Mouse (Mus musculus): ENCODE data around the gene 4930539E08Rik.
A peak's percentile ranks its signal among the peaks of the same experiment; 100 is the strongest.

4930539E08Rik gene

DNA sequence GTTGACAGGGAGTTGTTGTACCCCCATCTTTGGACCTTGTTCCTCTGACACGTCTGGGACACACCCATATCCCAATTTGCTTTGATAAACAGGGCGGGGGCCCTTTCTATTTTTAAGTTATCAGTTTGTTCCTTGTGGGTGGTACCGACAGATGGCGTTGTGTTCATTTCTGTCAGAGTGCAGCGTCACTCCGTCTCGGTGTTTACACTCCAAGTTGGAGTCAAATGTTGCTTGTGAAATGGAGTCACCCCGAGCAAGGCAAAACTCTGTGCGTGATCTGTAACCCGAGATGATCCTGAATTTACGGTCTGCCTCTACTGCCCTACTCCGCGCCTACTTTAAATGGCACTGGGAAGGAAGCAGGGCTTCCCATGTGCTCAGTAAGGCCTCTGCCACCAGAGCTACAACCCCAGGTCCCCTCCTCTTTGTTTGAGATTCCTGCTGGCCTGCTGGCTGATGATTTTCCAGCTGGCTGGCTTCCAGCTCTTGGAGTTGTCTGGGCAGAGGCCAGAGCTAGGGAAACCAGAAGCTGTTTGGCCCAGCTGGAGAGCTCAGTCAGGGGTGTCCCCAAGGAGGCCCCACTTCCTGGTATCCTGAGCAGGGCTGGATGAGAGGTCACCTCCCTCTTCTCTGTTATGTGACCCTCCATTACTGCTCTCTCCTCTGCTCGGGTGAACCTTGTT, 15.4 kb upstream of the 4930539E08Rik start:
- peak; percentile 62 for DNase-seq (ENCODE audit: extremely low spot score)

DNA sequence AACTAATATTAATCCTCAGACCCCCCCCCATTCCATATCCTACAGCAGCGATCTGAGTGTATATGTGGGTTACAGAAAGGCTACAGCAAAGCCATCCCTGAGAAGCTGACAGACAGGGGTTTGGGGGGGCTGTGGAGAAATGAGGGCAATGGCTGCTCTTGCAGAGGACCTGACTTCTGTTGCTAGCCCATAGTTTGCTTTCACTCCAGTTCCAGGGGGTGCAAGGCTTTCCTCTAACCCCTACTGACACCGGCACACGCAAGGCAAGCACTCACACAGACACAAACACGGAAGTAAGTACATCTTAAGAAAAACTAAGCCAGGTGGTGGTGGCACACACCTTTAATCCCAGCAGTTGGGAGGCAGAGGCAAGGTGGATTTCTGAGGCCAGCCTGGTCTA, 14.2 kb upstream of the 4930539E08Rik start:
- DNase-seq (ENCODE audit: extremely low spot score): no peak

DNA sequence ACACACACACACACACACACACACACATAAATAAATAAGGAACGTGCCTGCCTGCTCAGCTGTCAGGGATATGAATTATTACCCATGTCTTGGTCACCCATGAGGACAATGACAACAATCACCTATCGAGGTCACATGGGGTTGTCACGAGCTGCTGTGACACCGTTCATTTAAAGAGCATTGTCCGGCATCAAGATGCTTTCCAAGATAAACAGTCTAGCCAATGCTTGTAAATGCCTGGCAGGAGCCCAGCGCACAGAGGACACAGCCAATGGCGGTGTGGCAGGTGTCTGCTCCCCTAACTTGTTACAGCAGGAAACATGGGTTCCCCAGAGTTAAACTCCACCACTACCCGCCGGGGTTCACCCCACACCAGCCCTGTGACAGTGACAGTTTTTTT, 12.9 kb upstream of the 4930539E08Rik start:
- no peak for DNase-seq (ENCODE audit: extremely low spot score)

DNA sequence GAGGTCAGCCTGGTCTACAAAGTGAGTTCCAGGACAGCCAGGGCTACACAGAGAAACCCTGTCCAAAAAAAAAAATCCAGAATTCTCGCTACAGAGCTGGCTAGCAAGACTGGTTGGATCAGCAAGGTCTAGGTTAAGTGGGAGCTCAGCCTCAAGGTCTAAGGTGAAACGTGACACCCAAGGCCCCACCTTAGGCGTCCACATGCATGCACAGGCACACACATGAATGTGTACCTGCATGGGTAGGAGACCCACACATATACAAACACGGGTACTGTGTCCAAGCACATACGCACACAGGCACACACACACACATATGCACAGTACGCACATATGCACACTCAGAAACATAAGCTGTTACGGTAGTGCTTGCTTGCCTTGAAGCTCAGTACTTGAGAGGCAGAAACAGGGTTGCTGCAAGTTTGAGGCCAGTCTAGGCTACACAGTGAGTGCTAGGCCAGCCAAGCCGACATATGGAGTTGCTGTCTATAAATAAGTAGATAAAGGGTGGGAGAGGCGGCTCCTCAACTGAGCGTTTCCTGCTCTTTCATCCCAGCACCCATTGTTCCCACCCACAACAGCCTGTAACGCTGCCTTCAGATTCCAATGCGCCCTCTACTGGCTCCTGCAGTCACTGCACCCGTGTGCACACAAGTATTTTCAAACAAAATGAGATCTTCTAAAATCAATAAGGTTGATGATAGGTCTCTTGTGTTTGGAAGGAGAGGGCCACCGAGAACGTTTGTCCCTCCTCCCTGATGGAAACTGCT, 11.9 kb upstream of the 4930539E08Rik start:
- DNase-seq (ENCODE audit: extremely low spot score): peak; percentile 48

DNA sequence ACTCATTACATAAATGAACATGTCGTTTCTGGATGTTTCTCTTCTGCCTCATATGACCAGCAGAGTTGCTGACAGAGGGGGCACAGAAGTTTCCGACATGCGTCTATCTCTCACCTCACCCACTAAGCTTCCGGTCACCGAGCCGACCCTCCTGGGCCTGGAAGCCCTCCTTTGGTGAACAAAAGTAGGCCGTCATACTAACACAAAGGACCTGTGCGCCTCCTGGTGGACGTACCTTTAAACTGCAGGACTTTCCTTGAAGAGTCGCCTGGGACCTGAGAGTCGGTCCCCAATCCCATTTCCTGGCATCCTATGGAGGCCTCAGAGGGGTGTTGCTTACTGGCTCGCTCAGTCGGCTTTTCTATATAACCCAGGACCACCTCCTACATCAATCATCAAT, 11.3 kb upstream of the 4930539E08Rik start:
- DNase-seq (ENCODE audit: extremely low spot score): peak; percentile 82

DNA sequence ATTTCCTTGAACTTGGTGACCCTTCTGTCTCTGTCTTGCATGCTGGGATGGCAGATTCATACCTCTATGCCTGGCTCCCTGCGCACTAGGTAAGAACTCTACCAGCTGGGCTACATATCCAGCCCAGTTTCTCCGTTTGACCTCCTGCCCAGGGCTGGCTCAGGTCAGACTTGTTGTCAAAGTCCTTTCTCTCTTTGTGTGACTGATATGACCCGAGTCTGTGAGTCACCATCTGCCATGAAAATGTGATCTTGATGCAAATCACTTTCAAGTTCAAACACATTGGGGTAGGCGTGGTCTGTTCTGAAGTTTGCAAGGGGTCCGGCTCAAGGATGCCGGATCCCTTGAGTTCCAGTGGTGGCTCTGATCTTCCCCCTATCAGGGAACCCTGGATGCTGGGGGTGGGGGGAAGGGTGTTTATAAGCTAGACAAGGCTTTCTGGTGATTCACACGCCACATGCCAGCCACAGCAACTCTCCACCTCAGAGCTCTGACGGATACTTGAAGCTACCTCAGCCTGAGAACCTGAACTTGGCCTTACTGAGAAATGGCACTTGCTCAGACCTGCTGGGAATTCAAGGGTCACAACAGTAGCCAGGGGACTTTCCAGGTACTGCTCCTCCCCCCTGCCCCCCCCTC, 10.0 kb upstream of the 4930539E08Rik start:
- no peak for DNase-seq (ENCODE audit: extremely low spot score)

DNA sequence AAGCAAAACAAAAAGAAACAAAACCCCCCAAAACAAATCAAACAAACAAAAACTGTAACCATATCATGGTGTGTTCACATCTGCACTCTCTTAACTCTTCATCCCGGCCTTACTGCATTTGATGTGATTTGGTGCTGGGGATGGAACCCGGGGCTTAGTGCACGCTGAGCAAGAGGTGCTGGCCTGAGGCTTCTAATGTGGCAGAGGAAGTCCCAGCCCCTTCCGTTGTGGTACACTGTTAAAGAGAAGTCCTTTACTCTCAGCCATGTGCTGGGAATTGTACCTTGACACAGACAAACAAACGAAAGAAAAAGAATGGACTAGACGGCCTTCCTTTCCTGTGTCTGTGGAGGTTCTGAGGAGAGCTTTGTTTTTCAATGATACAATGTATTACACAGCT, 7.0 kb upstream of the 4930539E08Rik start:
- DNase-seq (ENCODE audit: extremely low spot score): no peak

DNA sequence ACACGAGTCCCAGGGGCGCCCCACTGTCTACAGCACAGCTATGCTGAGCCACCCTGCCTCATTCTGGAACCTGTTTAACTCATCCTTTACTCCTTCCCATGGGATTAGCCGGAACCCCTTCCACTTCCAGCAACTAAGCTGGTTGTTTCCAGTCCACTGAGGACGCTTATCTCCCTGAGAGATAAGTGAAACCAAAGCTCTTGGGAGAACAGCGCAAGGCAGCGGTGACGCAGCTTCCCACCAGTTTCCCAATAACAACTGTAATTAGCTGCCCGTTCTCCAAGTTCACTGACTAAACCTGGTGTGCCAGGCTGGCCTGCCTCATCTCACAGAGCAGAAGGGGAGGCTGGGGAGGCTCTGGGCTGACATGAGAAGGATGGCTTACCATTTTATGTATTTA, 6.0 kb upstream of the 4930539E08Rik start:
- DNase-seq (ENCODE audit: extremely low spot score): no peak

DNA sequence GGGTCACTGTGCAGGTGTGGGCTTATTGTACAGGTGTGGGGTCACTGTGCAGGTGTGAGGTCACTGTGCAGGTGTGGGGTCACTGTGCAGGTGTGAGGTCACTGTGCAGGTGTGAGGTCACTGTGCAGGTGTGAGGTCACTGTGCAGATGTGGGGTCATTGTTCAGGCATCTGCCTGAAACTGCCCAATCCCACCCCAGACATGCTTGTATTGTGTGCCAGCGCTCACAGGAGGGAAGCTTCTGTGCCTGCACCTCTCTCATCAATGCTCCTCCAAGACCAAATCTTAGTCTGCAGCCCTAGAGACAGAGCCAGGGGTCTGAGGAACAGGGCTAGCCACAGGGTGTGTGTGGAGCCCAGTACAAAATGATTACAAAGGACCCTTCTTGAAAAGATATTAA, 1.4 kb upstream of the 4930539E08Rik start:
- DNase-seq (ENCODE audit: extremely low spot score): no peak

DNA sequence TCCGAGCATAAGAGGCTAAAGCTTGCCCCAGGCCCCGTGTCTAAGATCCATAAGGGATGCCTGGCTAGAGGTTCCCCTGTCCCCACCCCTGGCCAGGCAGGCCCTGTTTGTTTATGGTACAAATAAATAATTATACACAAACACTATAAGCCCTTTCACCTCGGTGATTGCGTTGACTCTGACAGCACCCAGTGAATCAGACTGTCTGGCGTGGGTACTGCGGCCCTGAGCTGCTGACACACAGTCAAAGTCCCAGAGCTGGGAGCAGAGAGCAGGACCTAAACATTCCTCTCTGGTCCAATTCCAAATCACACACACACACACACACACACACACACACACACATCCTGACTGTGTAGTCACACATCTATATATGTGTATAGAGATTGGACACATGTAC, 1.2 kb downstream of the 4930539E08Rik start:
- DNase-seq (ENCODE audit: extremely low spot score): no peak

DNA sequence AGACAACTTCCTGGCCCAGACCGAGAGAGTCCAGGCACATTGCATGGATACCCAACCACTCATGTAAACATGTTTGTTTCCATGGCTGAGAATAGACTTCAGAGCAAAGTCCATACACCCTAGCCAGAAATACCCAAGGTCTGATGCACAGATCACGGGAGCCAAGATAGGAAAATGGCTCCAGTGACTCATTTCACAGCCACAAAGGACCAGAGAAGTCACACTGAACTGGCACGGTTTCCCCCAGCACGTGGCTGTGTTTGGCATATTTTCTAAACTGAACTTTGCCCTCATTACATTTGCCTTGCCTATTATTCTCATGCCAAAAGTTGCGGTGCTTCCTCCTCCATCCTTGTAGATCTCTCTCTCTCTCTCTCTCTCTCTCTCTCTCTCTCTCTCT, 1.9 kb downstream of the 4930539E08Rik start:
- no peak for DNase-seq (ENCODE audit: extremely low spot score)

DNA sequence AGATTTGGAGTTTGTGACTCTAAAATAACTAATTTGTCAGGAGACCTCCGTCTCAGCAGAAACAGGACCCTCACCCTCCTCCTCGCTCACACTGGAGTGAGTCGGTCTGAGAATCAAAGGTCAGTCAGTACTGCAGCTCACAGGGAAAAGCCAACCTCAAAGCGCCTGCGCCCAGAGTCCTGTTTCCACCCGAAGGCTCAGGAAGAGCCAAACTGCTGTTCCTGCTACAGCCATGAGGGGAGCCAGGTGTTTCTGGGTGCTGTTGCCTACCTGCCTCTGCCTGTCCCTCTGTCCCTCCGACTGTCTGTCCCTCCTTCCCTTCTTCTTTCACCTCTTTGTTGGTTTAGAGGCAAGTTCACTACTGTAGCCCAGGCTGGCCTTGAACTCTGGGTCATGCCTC, 5.0 kb downstream of the 4930539E08Rik start:
- no peak for DNase-seq (ENCODE audit: extremely low spot score)

DNA sequence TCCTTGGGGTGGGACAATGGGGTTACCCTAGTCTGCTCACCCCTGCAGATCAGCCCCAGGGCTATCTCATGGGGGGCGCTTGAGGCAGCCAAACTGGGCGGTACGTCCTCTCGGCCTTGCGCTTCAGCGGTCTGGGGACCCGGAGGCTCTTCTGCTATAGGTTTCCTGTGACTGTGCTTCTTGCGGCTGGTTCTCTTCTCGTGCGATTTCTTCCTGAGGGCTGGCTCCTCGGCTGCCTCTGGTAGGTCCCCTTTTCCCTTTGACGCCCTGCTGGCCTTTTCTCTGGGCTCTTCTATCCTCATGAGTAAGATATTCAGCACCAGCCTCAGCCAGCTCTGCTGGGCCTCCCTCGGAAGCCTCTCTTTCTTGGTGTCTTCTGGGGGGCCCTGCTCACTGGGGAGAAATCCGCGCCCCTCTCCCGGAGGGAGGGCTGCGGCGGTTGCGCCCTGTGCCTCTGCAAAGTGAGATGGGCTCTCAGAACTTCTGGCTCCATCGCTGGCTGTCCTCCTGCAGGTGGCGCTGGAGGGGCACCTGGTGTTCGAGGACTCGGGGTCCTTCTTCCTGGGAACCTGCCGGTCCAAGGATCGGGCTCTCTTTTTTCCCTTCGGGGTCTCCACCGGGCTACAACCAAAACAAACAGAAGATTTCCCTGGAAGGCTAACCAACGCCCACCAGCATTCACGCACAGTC, 5.7 kb downstream of the 4930539E08Rik start:
- peak; percentile 75 for DNase-seq (ENCODE audit: extremely low spot score)

DNA sequence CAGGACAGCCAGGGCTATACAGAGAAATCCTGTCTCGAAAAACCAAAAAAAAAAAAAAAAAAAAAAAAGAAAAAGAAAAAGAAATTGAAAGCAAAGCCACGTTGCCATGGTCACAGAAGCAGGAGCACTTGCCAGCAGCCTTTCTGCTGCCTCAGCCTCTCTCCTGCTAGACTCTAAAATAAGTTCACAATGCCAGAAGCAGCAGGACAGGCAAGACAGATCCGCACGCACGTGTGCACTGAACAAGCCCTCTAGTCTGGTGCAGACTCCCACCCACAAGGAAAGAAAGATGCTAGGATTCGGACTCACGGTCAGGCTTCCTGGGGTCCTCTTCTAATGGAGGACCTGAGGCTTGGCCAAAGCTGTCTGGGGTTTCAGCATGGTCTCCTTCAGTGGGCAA, 7.2 kb downstream of the 4930539E08Rik start:
- DNase-seq (ENCODE audit: extremely low spot score): no peak

DNA sequence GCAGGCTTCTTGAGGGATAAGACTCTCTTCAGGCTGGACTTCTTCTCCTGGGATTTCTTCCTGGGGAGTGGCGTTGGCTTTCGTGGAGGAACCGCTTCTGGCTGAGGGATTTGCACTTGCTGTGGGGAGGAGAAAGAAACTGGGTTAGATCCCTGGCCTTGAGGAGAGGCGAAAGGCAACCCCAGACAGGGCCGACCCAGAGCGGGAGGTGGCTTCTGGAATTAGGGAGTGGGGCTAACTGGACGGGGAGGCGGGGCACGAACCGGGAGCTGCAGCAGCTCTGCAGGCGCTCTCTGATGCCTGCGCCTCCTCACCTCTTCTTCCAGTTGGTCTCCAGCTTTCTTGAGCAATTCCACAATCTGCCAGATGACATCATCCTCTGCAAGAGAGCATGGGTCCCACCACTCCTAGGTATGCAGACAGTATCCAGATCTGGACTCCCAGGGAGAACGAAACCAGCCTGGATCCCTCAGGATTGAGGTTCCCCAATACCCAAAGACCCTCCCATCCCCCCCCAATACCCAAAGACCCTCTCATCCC, 9.7 kb downstream of the 4930539E08Rik start:
- no peak for DNase-seq (ENCODE audit: extremely low spot score)

DNA sequence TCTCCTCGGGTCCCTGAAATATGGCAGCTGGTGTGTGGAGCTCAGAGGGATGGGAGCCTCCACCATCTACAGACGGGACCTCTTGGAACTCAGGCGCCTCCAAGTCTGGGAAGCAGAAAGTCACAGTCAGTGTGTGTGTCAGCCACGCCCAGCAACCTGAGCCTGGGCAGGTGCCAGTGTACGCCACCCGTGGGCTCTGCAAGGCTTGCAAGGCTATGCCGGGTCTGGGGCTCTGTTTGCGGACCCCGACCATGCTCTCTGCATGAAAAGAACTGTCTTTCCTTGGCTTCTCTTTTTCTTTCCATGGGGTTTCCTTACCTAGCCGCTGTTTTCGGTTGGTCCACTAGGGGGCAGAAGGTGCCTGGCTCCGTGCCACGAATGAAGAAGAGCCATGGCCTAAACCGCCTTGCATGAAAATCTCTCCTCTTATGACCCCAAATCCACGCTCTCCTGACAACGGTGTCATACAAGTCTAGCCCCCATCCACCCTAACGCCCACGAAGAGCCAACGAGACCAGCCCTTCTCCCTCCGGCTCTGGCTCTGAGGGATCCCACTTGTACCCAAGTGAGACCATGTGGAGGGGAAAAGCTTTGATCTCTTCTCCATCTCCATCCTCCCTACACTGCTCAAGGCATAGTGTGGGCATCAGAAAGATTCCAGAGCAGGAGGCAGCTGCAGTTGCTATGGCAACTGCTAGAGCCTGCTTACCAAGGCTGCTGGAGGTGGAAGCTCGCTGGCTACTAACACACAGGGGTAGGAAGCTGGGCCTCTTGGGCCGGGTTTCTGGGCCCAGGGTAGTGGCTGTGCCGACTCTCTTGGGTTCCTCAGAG, 10.4 kb downstream of the 4930539E08Rik start:
- peak; percentile 73 for DNase-seq (ENCODE audit: extremely low spot score)

DNA sequence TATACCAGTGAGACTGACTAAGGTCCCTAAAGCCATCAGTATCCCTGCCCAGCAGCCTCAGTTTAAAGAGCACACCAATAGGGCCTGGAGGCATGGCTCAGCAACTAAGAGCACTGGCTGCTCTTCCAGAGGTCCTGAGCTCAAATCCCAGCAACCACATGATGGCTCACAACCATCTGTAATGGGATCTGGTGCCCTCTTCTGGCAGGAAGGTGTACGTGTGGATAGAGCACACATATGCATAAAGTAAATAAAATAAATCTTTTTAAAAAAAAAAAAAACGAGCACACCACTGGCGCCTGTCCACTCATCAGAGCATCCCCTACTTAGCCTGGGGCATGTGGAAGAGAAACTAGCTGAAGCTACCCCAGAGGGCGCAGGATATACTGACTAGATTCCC, 13.6 kb downstream of the 4930539E08Rik start:
- DNase-seq (ENCODE audit: extremely low spot score): no peak

DNA sequence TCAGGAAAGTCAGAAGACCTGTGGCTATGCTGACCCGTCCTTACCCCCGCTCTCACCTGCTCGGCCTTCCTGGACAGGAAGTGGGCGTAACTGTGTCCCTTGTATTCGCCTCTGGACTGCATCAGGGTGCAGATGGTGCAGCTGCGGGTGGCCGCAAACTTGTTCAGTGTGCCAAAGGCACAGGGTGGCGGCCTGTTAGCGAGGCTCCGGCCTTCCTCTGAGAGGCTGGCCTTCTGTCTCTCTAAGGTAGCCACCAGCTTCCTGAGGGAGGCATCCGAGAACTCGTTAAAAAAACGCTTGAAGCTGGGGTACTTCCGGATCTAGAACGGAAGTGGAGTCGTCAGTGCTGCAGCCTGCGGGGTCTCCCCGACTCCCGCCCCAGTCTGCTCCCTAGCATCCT, 15.7 kb downstream of the 4930539E08Rik start:
- DNase-seq (ENCODE audit: extremely low spot score): no peak

DNA sequence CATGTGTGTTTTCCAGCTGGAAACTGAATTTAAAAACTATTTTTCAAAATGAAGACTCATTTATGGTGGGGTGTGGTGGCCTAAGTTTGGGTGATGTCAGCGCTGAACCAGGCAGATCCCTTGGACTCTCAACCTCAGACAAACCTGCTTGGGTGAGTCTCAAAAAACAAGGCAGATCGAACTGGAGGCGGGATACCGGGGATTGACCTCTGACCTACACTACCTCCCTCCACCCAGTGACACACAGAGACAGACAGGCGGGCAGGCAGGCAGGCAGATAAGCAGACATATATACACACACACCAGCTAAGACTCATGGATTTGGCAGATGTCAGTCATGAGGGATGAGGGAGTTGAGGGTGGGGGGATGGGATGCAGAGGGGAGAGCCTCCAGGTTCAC, 16.9 kb downstream of the 4930539E08Rik start:
- no peak for DNase-seq (ENCODE audit: extremely low spot score)

DNA sequence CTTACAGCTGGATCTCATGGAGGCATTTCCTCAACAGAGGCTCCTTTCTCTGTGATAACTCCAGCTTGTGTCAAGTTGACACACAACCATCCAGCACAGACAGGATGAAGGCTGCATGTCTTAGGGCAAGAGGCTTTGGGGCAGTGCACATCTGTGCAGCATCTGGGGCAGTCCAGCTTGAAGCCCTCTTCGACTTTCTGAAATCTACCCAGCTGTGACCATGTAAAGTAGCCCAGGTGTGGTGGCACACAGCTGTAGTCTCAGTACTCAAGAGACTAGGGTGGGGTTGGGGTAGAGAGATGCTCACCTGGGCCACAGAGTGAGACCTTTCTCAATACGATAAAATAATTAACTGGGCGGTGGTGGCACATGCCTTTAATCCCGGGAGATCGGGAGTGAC, 17.3 kb downstream of the 4930539E08Rik start:
- no peak for DNase-seq (ENCODE audit: extremely low spot score)

DNA sequence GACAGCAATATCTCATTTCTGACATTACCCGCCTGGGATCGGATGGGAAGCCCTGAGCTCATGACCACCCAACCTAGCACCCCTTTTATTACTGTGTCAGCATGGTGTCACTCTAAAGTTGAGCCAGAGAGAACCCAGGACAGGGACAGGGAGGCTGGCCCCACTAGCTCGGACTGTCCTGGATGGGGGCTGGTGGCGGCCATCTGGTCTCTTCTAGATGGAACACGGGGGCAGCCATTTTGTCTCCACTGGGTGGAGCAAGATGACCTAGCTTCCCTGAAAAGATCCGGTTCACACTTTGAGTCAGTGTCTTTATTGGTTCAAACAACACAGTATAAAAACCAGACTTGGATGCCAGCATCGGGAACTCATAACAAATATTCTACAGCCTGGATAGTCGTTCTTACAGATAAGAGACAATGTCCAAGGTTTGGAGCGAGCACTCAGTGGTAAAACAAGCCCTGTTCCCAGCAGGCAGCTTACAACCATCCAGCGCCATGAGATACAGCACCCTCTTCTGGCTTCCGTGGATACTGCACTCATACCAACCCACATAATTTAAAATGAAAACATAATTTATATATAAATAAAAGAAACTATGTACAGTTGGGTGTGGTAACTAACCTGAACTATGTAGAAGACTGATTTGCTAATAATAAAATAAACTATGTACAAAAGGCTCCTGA, 18.9 kb downstream of the 4930539E08Rik start:
- no peak for DNase-seq (ENCODE audit: extremely low spot score)
